Mouse (Mus musculus) G1E (cell line): ENCODE results near the gene Vsir. TPM values are rescaled to one million over a fixed set of nuclear protein-coding genes. Genes with fewer than 3 reads are reported as not detected.

Experiments
- ATAC-seq: 2 replicates; pipeline ENCODE4 v1.8.0; 2016; ENCODE audit warnings: mild to moderate bottlenecking; ENCODE audit not compliant: insufficient number of reproducible peaks, poor library complexity, low FRiP score, severe bottlenecking; ENCODE audit errors: extremely low read depth
- DNase-seq: peaks from one replicate; pipeline ENCODE4 v3.0.0; 2012; ENCODE audit warnings: low spot score
- H3K27me3 ChIP-seq: 2 replicates; pipeline ENCODE4 v1.6.1; 2012; ENCODE audit warnings: mild to moderate bottlenecking, low read length, inconsistent platforms; ENCODE audit not compliant: insufficient read depth
- H3K36me3 ChIP-seq: replicated peaks from 2 replicates; pipeline ENCODE3; 2012; ENCODE audit warnings: mild to moderate bottlenecking, inconsistent platforms
- H3K4me1 ChIP-seq: 2 replicates; pipeline ENCODE4 v1.6.1; 2012; ENCODE audit warnings: low read depth, low read length, inconsistent platforms, mixed read lengths; ENCODE audit not compliant: insufficient read depth
- H3K4me3 ChIP-seq: 2 replicates; pipeline ENCODE4 v1.5.1; 2012; ENCODE audit warnings: low read depth, mild to moderate bottlenecking, inconsistent platforms, low read length, moderate library complexity, mixed read lengths
- H3K9me3 ChIP-seq: replicated peaks from 2 replicates; pipeline ENCODE4 v1.6.1; 2012; ENCODE audit warnings: inconsistent platforms
- CTCF ChIP-seq: IDR thresholded peaks from 2 replicates; pipeline ENCODE4 v1.5.1; 2012; ENCODE audit warnings: low read depth, low read length, inconsistent platforms, mixed read lengths
- GATA1 ChIP-seq: IDR thresholded peaks from 2 replicates; pipeline ENCODE4 v1.6.1; 2012; ENCODE audit warnings: borderline replicate concordance, low read length, inconsistent platforms, mixed read lengths
- GATA2 ChIP-seq: IDR thresholded peaks from 2 replicates; pipeline ENCODE4 v1.6.1; 2012; ENCODE audit warnings: low read depth, low read length, inconsistent platforms, borderline replicate concordance
- POLR2AphosphoS5 ChIP-seq: IDR thresholded peaks from 2 replicates; pipeline ENCODE4 v1.6.1; 2012; ENCODE audit warnings: low read depth, low read length, inconsistent platforms; ENCODE audit not compliant: insufficient replicate concordance
- TAL1 ChIP-seq: conservative IDR thresholded peaks from 2 replicates; pipeline ENCODE4 v1.6.1; 2012; ENCODE audit warnings: low read depth, low read length, inconsistent platforms, mixed read lengths
- polyA plus RNA-seq: library from polyadenylated mRNA; stranded (reverse); fragments of >175 nt; gene quantifications from 2 replicates; pipeline ENCODE4 v1.2.3, GENCODE M21; 2012
- total RNA-seq, 2 experiments: library from RNA; stranded (forward) in 1 of 2; stranded (reverse) in 1 of 2; fragments of 200-1000 nt in 1 of 2; fragments of >200 nt in 1 of 2; fragmentation: Nextera tagmentation in 1 of 2; gene quantifications; 2 replicates each; pipeline ENCODE4 v1.2.3; 2014 to 2017

Vsir gene
- total and polyA plus RNA-seq, 3 experiments, result 0.02 to 3.9 (median 0.11) TPM

GRCm38 (mm10) chr10:60417041-60417440, 70.4 kb downstream of the Vsir start:
- no peaks in the 10 kb centered on the region for H3K4me1 ChIP-seq
- TF ChIP-seq POLR2AphosphoS5 (no peak), GATA2 (no peak), GATA1 (no peak), CTCF (no peak), TAL1 (no peak)
- no peak overlapping the region for H3K4me3 ChIP-seq
- H3K9me3 ChIP-seq, result peaks cover 34% of the 10 kb centered on the region
- ATAC-seq, result no peak
- H3K27me3 ChIP-seq, result no peaks in the 10 kb centered on the region
- H3K36me3 ChIP-seq, result no peaks in the 10 kb centered on the region
- no peak for DNase-seq

GRCm38 (mm10) chr10:60418137-60418536, 71.5 kb downstream of the Vsir start:
- Histone ChIP-seq H3K4me1 (no peaks in the 10 kb centered on the region), H3K4me3 (no peak overlapping the region), H3K36me3 (no peaks in the 10 kb centered on the region), H3K9me3 (peaks cover 34% of the 10 kb centered on the region), H3K27me3 (no peaks in the 10 kb centered on the region)
- TF ChIP-seq TAL1, result no peak
- no peak for DNase-seq
- ATAC-seq, result no peak

- Histone ChIP-seq H3K4me1 (no peaks in the 10 kb centered on the region), H3K36me3 (no peaks in the 10 kb centered on the region), H3K4me3 (no peak overlapping the region), H3K27me3 (no peaks in the 10 kb centered on the region), H3K9me3 (peaks cover 31% of the 10 kb centered on the region)
- no peak for ATAC-seq
- DNase-seq, result no peak
- TF ChIP-seq POLR2AphosphoS5 (no peak), TAL1 (no peak), GATA1 (no peak), CTCF (no peak), GATA2 (no peak)
Observed at GRCm38 (mm10) chr10:60419624-60420023, 73.0 kb downstream of the Vsir start.

Other genes starting within 250 kb of the Vsir start
- gene Spock2, start 240.6 kb upstream of the Vsir start, total RNA-seq (2014; fragmentation: Nextera tagmentation), result not detected in 2 replicates
- 0.12 TPM in 1 of 2 replicates, not detected in the other for gene Spock2, start 240.6 kb upstream of the Vsir start, total RNA-seq (2017)
- gene Spock2, start 240.6 kb upstream of the Vsir start, polyA plus RNA-seq, result 0.02 TPM in 1 of 2 replicates, not detected in the other
- not detected in 2 replicates for gene Chst3, start 127.6 kb upstream of the Vsir start, total RNA-seq (2014; fragmentation: Nextera tagmentation)
- gene Chst3, start 127.6 kb upstream of the Vsir start, total RNA-seq (2017), result 0.11 TPM in 1 of 2 replicates, not detected in the other
- not detected in 2 replicates for gene Chst3, start 127.6 kb upstream of the Vsir start, polyA plus RNA-seq
- 55.7 and 74.8 TPM in 2 replicates for gene Psap, start 69.2 kb upstream of the Vsir start, total RNA-seq (2014; fragmentation: Nextera tagmentation)
- 100 and 103 TPM in 2 replicates for gene Psap, start 69.2 kb upstream of the Vsir start, total RNA-seq (2017)
- 32.9 and 35.8 TPM in 2 replicates for gene Psap, start 69.2 kb upstream of the Vsir start, polyA plus RNA-seq
- gene Gm17455, start 52.9 kb downstream of the Vsir start, total RNA-seq (2014; fragmentation: Nextera tagmentation), result not detected in 2 replicates
- gene Gm17455, start 52.9 kb downstream of the Vsir start, total RNA-seq (2017), result not detected in 2 replicates
- gene Gm17455, start 52.9 kb downstream of the Vsir start, polyA plus RNA-seq, result not detected in 2 replicates